Mouse (Mus musculus) adrenal gland, postnatal 25 days (tissue): Measurements from ENCODE around the gene Zfp114. TPM values are rescaled to one million over a fixed set of nuclear protein-coding genes. Genes with fewer than 3 reads are reported as not detected.

Experiments
- total RNA-seq: library from RNA; stranded (reverse); gene quantifications from 2 replicates; pipeline ENCODE4 v1.2.3, GENCODE M21; 2021

Gene Zfp114
- total RNA-seq, 1 experiment from 2014 or later, result 0.58 TPM

Other genes with a start within 250 kb of the Zfp114 start
- not detected in 2 replicates for gene Vmn1r179, start 248.1 kb upstream of the Zfp114 start, total RNA-seq
- not detected in 2 replicates for gene Vmn1r180, start 224.4 kb upstream of the Zfp114 start, total RNA-seq
- gene Vmn1r181, start 200.4 kb upstream of the Zfp114 start, total RNA-seq, result not detected in 2 replicates
- gene V1rd19, start 173.4 kb upstream of the Zfp114 start, total RNA-seq, result not detected in 2 replicates
- gene Vmn1r183, start 121.8 kb upstream of the Zfp114 start, total RNA-seq, result not detected in 2 replicates
- 26.6 and 27.0 TPM in 2 replicates for gene Zfp180, start 93.1 kb upstream of the Zfp114 start, total RNA-seq
- gene Zfp112, start 62.7 kb upstream of the Zfp114 start, total RNA-seq, result 5.4 and 6.1 TPM in 2 replicates
- gene Zfp235, start 40.9 kb upstream of the Zfp114 start, total RNA-seq, result 11.1 and 11.3 TPM in 2 replicates
- gene Zfp111, start 36.4 kb downstream of the Zfp114 start, total RNA-seq, result 9.7 and 9.9 TPM in 2 replicates
- 4.5 and 6.5 TPM in 2 replicates for gene Zfp109, start 62.5 kb downstream of the Zfp114 start, total RNA-seq
- gene Zfp108, start 79.7 kb downstream of the Zfp114 start, total RNA-seq, result 3.3 and 4.1 TPM in 2 replicates
- 7.2 and 8.7 TPM in 2 replicates for gene Zfp93, start 95.4 kb downstream of the Zfp114 start, total RNA-seq
- gene Zfp61, start 126.2 kb downstream of the Zfp114 start, total RNA-seq, result 10.1 and 11.5 TPM in 2 replicates
- gene Zfp94, start 141.6 kb downstream of the Zfp114 start, total RNA-seq, result 4.1 and 6.6 TPM in 2 replicates
- 1.0 and 1.1 TPM in 2 replicates for gene Tescl, start 158.9 kb downstream of the Zfp114 start, total RNA-seq
- not detected in 2 replicates for gene Lypd5, start 174.1 kb downstream of the Zfp114 start, total RNA-seq
- gene Kcnn4, start 195.2 kb downstream of the Zfp114 start, total RNA-seq, result 0.21 TPM in 1 of 2 replicates, not detected in the other
- 26.6 and 29.1 TPM in 2 replicates for gene Smg9, start 224.6 kb downstream of the Zfp114 start, total RNA-seq